Mouse (Mus musculus) midbrain, embryonic 14.5 days (tissue): ENCODE data around the gene Ndel1. TPM values are rescaled to one million over a fixed set of nuclear protein-coding genes. Genes with fewer than 3 reads are reported as not detected.

Experiments
- ATAC-seq: fragments of 200-750 bp; cut with Nextera tagmentation; 2 replicates; pipeline ENCODE4 v1.8.0; 2017; ENCODE audit warnings: moderate number of reproducible peaks, moderate library complexity; ENCODE audit not compliant: low FRiP score, low TSS enrichment
- DNase-seq: peaks from one replicate; pipeline ENCODE4 v3.0.0-alpha.2; 2015
- H3K27ac ChIP-seq: fragments of 300-500 bp; sonication (generic); replicated peaks from 2 replicates; pipeline ENCODE4 v1.5.1; 2014; ENCODE audit warnings: mild to moderate bottlenecking, low read depth, low read length, moderate library complexity
- H3K27me3 ChIP-seq: fragments of 300-500 bp; sonication (generic); 2 replicates; pipeline ENCODE4 v1.6.1; 2014; ENCODE audit warnings: low read length, control low read depth, mixed read lengths; ENCODE audit not compliant: control insufficient read depth, insufficient read depth
- H3K36me3 ChIP-seq: fragments of 300-500 bp; sonication (generic); 2 replicates; pipeline ENCODE4 v1.6.1; 2014; ENCODE audit warnings: low read length, control low read depth; ENCODE audit not compliant: control insufficient read depth, insufficient read depth
- H3K4me1 ChIP-seq: fragments of 300-500 bp; sonication (generic); 2 replicates; pipeline ENCODE4 v1.6.1; 2014; ENCODE audit warnings: mild to moderate bottlenecking, antibody characterized with exemption, low read length, control low read depth; ENCODE audit not compliant: control insufficient read depth, insufficient read depth
- H3K4me2 ChIP-seq: fragments of 300-500 bp; sonication (generic); 2 replicates; pipeline ENCODE4 v1.6.1; 2014; ENCODE audit warnings: mild to moderate bottlenecking, low read length, moderate library complexity
- H3K4me3 ChIP-seq: fragments of 300-500 bp; sonication (generic); replicated peaks from 2 replicates; pipeline ENCODE4 v1.5.1; 2014; ENCODE audit warnings: low read depth, low read length
- H3K9ac ChIP-seq: fragments of 300-500 bp; sonication (generic); replicated peaks from 2 replicates; pipeline ENCODE4 v1.6.1; 2014; ENCODE audit warnings: mild to moderate bottlenecking, low read length, moderate library complexity
- H3K9me3 ChIP-seq: fragments of 300-500 bp; sonication (generic); 2 replicates; pipeline ENCODE4 v1.6.1; 2016; ENCODE audit warnings: low read length, control low read depth, mixed read lengths; ENCODE audit not compliant: control insufficient read depth
- WGBS: fragments of 180-500 bp; shearing (Covaris S2); extraction: QIAGEN DNeasy Blood & Tissue Kit; methylation state at CpG from one replicate; pipeline ENCODE4 v1.1.7; 2014; 5-methylcytosine and 5-hydroxymethylcytosine counted together
- polyA plus RNA-seq: library from polyadenylated mRNA; unstranded; fragments of >200 nt; fragmentation: Nextera tagmentation; extraction: Ambion mirVana; gene quantifications from 2 replicates; pipeline ENCODE4 v1.2.1, GENCODE M21; 2014

Ndel1 gene
- polyA plus RNA-seq, 1 experiment from 2014 or later = 86.3 TPM

GRCm38 (mm10) chr11:68819226-68819805, 52.3 kb downstream of the Ndel1 start:
- peaks cover 84% of the 10 kb centered on the region for H3K36me3 ChIP-seq
- H3K4me2 ChIP-seq = no peak overlapping the region
- WGBS = 94% methylated on average over 14 of the region's 14 CpGs
- H3K9ac ChIP-seq = no peak overlapping the region
- no peak overlapping the region for H3K4me3 ChIP-seq
- H3K9me3 ChIP-seq = no peaks in the 10 kb centered on the region
- no peaks in the 10 kb centered on the region for H3K27me3 ChIP-seq
- no peak overlapping the region for H3K27ac ChIP-seq
- ATAC-seq (no peak), DNase-seq (no peak)
- no peaks in the 10 kb centered on the region for H3K4me1 ChIP-seq

GRCm38 (mm10) chr11:68818416-68818815, 53.2 kb downstream of the Ndel1 start:
- H3K27me3 ChIP-seq = no peaks in the 10 kb centered on the region
- WGBS = 93% methylated on average over 8 of the region's 8 CpGs

GRCm38 (mm10) chr11:68811881-68812577, 59.6 kb downstream of the Ndel1 start:
- H3K4me1 ChIP-seq = no peaks in the 10 kb centered on the region
- H3K36me3 ChIP-seq = peaks cover 96% of the 10 kb centered on the region
- H3K27ac ChIP-seq = no peak overlapping the region
- WGBS = 87% methylated on average over 9 of the region's 9 CpGs
- H3K9me3 ChIP-seq = no peaks in the 10 kb centered on the region
- H3K4me3 ChIP-seq = no peak overlapping the region
- H3K9ac ChIP-seq = no peak overlapping the region
- no peak for ATAC-seq
- no peak overlapping the region for H3K4me2 ChIP-seq
- DNase-seq = no peak
- H3K27me3 ChIP-seq = no peaks in the 10 kb centered on the region

More at GRCm38 (mm10) chr11:68818416-68818815, 53.2 kb downstream of the Ndel1 start:
- H3K27ac ChIP-seq = no peak overlapping the region
- no peak overlapping the region for H3K9ac ChIP-seq
- H3K4me1 ChIP-seq = no peaks in the 10 kb centered on the region
- H3K4me2 ChIP-seq = no peak overlapping the region
- no peak for ATAC-seq
- peaks cover 86% of the 10 kb centered on the region for H3K36me3 ChIP-seq
- no peak for DNase-seq
- H3K4me3 ChIP-seq = no peak overlapping the region
- H3K9me3 ChIP-seq = no peaks in the 10 kb centered on the region

- DNase-seq (peak; percentile 83), ATAC-seq (no peak)
- H3K27ac ChIP-seq = no peak overlapping the region
- H3K4me1 ChIP-seq = no peaks in the 10 kb centered on the region
- 35% methylated on average over 6 of the region's 6 CpGs for WGBS
- no peak overlapping the region for H3K9ac ChIP-seq
- peaks cover 98% of the 10 kb centered on the region for H3K36me3 ChIP-seq
- H3K27me3 ChIP-seq = no peaks in the 10 kb centered on the region
- H3K9me3 ChIP-seq = no peaks in the 10 kb centered on the region
- no peak overlapping the region for H3K4me3 ChIP-seq
- H3K4me2 ChIP-seq = no peak overlapping the region
Observed at GRCm38 (mm10) chr11:68807787-68808186, 63.9 kb downstream of the Ndel1 start.

- H3K4me3 ChIP-seq = no peak overlapping the region
- H3K27ac ChIP-seq = no peak overlapping the region
- 74% methylated on average over 4 of the region's 4 CpGs for WGBS
- H3K9ac ChIP-seq = no peak overlapping the region
- peaks cover 99% of the 10 kb centered on the region for H3K36me3 ChIP-seq
- peak; percentile 46 for DNase-seq
- no peak overlapping the region for H3K4me2 ChIP-seq
- no peak for ATAC-seq
- H3K4me1 ChIP-seq = no peaks in the 10 kb centered on the region
- no peaks in the 10 kb centered on the region for H3K9me3 ChIP-seq
- no peaks in the 10 kb centered on the region for H3K27me3 ChIP-seq
Observed at GRCm38 (mm10) chr11:68805148-68805547, 66.5 kb downstream of the Ndel1 start.

- Histone ChIP-seq H3K4me1 (no peaks in the 10 kb centered on the region), H3K4me3 (no peak overlapping the region), H3K4me2 (no peak overlapping the region), H3K9me3 (no peaks in the 10 kb centered on the region), H3K27me3 (no peaks in the 10 kb centered on the region), H3K9ac (no peak overlapping the region), H3K27ac (no peak overlapping the region), H3K36me3 (peaks cover 97% of the 10 kb centered on the region)
- DNase-seq (no peak), ATAC-seq (no peak)
- WGBS = 97% methylated on average over 10 of the region's 10 CpGs
Observed at GRCm38 (mm10) chr11:68798258-68798657, 73.4 kb downstream of the Ndel1 start.

- no peak overlapping the region for H3K4me2 ChIP-seq
- no peak overlapping the region for H3K4me3 ChIP-seq
- H3K9ac ChIP-seq = no peak overlapping the region
- no peak overlapping the region for H3K27ac ChIP-seq
- 90% methylated on average over 9 of the region's 9 CpGs for WGBS
- DNase-seq (no peak), ATAC-seq (no peak)
- no peaks in the 10 kb centered on the region for H3K27me3 ChIP-seq
- no peaks in the 10 kb centered on the region for H3K4me1 ChIP-seq
- no peaks in the 10 kb centered on the region for H3K9me3 ChIP-seq
- H3K36me3 ChIP-seq = peaks cover 96% of the 10 kb centered on the region
Observed at GRCm38 (mm10) chr11:68791794-68792193, 79.9 kb downstream of the Ndel1 start.

GRCm38 (mm10) chr11:68790720-68791119, 80.9 kb downstream of the Ndel1 start:
- H3K4me3 ChIP-seq = no peak overlapping the region
- no peak for ATAC-seq
- 90% methylated on average over 10 of the region's 10 CpGs for WGBS
- H3K4me1 ChIP-seq = no peaks in the 10 kb centered on the region
- H3K27me3 ChIP-seq = no peaks in the 10 kb centered on the region
- no peak overlapping the region for H3K9ac ChIP-seq
- no peaks in the 10 kb centered on the region for H3K9me3 ChIP-seq
- no peak overlapping the region for H3K27ac ChIP-seq
- peaks cover 100% of the 10 kb centered on the region for H3K36me3 ChIP-seq
- no peak for DNase-seq
- H3K4me2 ChIP-seq = no peak overlapping the region

GRCm38 (mm10) chr11:68787222-68787621, 84.4 kb downstream of the Ndel1 start:
- Histone ChIP-seq H3K27ac (no peak overlapping the region), H3K9ac (no peak overlapping the region), H3K36me3 (peaks cover 98% of the 10 kb centered on the region), H3K4me3 (no peak overlapping the region), H3K4me2 (no peak overlapping the region), H3K9me3 (no peaks in the 10 kb centered on the region), H3K27me3 (no peaks in the 10 kb centered on the region), H3K4me1 (no peaks in the 10 kb centered on the region)
- no peak for ATAC-seq
- 94% methylated on average over 9 of the region's 9 CpGs for WGBS
- DNase-seq = no peak
